Mouse (Mus musculus) G1E (cell line): ENCODE results near the gene Zfp503. TPM values are rescaled to one million over a fixed set of nuclear protein-coding genes. Genes with fewer than 3 reads are reported as not detected.

Experiments
- ATAC-seq: 2 replicates; pipeline ENCODE4 v1.8.0; 2016; ENCODE audit warnings: mild to moderate bottlenecking; ENCODE audit not compliant: insufficient number of reproducible peaks, poor library complexity, low FRiP score, severe bottlenecking; ENCODE audit errors: extremely low read depth
- DNase-seq: peaks from one replicate; pipeline ENCODE4 v3.0.0; 2012; ENCODE audit warnings: low spot score
- H3K27me3 ChIP-seq: 2 replicates; pipeline ENCODE4 v1.6.1; 2012; ENCODE audit warnings: mild to moderate bottlenecking, low read length, inconsistent platforms; ENCODE audit not compliant: insufficient read depth
- H3K36me3 ChIP-seq: replicated peaks from 2 replicates; pipeline ENCODE3; 2012; ENCODE audit warnings: mild to moderate bottlenecking, inconsistent platforms
- H3K4me1 ChIP-seq: 2 replicates; pipeline ENCODE4 v1.6.1; 2012; ENCODE audit warnings: low read depth, low read length, inconsistent platforms, mixed read lengths; ENCODE audit not compliant: insufficient read depth
- H3K4me3 ChIP-seq: 2 replicates; pipeline ENCODE4 v1.5.1; 2012; ENCODE audit warnings: low read depth, mild to moderate bottlenecking, inconsistent platforms, low read length, moderate library complexity, mixed read lengths
- H3K9me3 ChIP-seq: replicated peaks from 2 replicates; pipeline ENCODE4 v1.6.1; 2012; ENCODE audit warnings: inconsistent platforms
- CTCF ChIP-seq: IDR thresholded peaks from 2 replicates; pipeline ENCODE4 v1.5.1; 2012; ENCODE audit warnings: low read depth, low read length, inconsistent platforms, mixed read lengths
- GATA1 ChIP-seq: IDR thresholded peaks from 2 replicates; pipeline ENCODE4 v1.6.1; 2012; ENCODE audit warnings: borderline replicate concordance, low read length, inconsistent platforms, mixed read lengths
- GATA2 ChIP-seq: IDR thresholded peaks from 2 replicates; pipeline ENCODE4 v1.6.1; 2012; ENCODE audit warnings: low read depth, low read length, inconsistent platforms, borderline replicate concordance
- POLR2AphosphoS5 ChIP-seq: IDR thresholded peaks from 2 replicates; pipeline ENCODE4 v1.6.1; 2012; ENCODE audit warnings: low read depth, low read length, inconsistent platforms; ENCODE audit not compliant: insufficient replicate concordance
- TAL1 ChIP-seq: conservative IDR thresholded peaks from 2 replicates; pipeline ENCODE4 v1.6.1; 2012; ENCODE audit warnings: low read depth, low read length, inconsistent platforms, mixed read lengths
- polyA plus RNA-seq: library from polyadenylated mRNA; stranded (reverse); fragments of >175 nt; gene quantifications from 2 replicates; pipeline ENCODE4 v1.2.3, GENCODE M21; 2012
- total RNA-seq, 2 experiments: library from RNA; stranded (forward) in 1 of 2; stranded (reverse) in 1 of 2; fragments of 200-1000 nt in 1 of 2; fragments of >200 nt in 1 of 2; fragmentation: Nextera tagmentation in 1 of 2; gene quantifications; 2 replicates each; pipeline ENCODE4 v1.2.3; 2014 to 2017

Gene Zfp503
- total and polyA plus RNA-seq, 3 experiments = 0.01 TPM; not detected in 2

DNA sequence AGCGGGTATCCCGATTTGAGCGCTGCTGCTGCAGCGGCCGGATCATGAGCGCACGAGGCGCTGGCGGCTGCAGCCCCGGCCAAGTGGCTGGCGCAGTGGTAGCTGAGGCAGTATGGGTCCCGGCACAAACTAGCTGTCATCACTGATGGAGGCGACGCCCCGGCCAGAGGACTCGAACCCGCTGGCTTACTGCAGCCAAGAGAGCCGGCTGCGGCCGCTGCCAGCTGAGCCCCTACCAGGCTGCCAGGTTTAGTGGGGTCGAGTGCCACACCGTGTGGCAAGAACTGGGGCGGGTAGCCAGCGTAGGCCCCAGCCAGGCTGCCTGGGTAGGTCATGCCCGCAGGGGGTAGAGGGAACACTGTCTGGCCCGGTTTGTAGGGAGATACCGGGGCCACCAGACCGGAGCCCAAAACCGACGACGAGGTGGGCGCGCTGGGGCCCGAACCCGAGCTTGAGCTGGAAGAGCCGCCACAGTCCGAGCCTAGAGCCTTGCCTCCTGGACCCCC is 3.9 kb downstream of the Zfp503 start:
- Histone ChIP-seq H3K36me3 (no peaks in the 10 kb centered on the region), H3K27me3 (peaks cover 34% of the 10 kb centered on the region; the same call in 1 of the 2 replicates), H3K4me1 (no peaks in the 10 kb centered on the region), H3K9me3 (peaks cover 45% of the 10 kb centered on the region), H3K4me3 (no peak overlapping the region)
- ATAC-seq = no peak
- no peak for DNase-seq
- TF ChIP-seq CTCF (no peak), GATA2 (no peak), TAL1 (no peak), POLR2AphosphoS5 (no peak), GATA1 (no peak)

DNA sequence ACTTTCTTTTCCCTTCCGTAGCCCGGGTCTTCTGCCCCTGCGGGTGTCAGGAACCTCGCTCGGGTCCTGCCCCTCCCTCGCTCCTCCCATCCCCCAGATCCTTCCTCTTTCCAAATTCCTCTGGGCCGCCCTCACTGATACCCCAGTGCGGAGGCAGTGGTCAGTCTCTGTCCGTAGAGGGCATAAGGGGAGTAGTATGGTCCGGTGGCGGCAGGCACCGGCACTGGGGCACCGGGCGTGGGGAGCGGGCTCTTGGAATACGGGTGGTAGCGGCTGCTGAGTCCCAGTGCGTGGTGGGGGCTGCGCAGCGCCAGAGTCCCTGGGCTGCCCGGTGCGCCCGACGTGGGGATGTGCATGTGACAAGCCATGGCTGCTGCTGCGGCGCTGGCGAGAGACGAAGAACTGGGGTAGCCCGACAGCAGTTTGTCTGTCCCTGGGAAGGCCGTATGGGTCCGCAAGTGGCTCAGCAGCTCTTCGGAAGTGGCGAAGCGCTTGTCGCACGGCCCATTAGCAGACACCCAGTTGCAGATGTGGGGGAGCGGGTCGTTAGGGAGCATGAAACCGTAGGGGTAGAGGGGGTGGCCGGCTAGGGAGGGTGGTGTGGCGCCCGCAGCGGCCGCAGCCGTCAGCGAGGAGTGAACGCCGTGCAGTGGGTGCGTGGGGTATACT is 4.5 kb downstream of the Zfp503 start:
- DNase-seq (no peak), ATAC-seq (no peak)
- Histone ChIP-seq H3K9me3 (peaks cover 45% of the 10 kb centered on the region), H3K36me3 (no peaks in the 10 kb centered on the region), H3K27me3 (peaks cover 32% of the 10 kb centered on the region; the same call in 1 of the 2 replicates), H3K4me1 (no peaks in the 10 kb centered on the region), H3K4me3 (no peak overlapping the region)
- TF ChIP-seq TAL1 = no peak
- TF ChIP-seq CTCF = no peak
- no peak for TF ChIP-seq GATA1
- no peak for TF ChIP-seq POLR2AphosphoS5
- no peak for TF ChIP-seq GATA2

DNA sequence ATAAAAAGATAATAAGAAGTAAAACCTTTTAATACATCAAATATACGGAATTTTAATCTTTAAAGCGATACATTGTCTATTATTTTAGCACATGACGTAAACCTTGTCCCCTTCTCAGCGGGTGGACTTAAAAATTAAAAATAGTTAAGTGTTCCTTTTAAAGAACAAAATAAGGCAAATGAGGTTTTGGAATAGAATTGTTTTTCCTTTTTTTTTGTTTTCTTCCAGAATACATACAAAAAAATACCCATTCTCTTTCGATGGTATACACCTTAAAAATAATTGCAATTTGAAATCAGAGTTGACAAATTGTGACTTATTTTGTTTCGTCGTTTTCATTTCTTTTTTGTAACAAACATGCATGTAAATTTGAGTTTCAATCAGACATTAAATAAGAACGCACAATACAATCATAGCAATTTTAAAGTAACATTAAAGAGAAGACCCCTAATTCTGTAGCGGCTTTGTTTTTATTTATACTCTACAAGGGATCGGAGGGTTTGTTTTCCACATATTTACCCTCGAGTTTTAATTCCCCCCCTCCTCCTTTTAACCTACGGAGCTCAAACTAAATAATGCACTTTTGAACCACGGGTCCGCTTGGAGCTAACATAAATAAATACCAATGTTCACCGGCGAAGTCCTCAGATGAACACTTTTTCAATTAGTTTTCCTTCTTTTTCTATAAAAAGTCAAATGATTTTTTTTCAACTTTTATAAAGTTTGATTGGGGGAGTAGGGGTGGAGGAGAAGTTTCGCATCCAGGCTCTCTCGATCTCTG is 5.3 kb downstream of the Zfp503 start:
- DNase-seq = no peak
- Histone ChIP-seq H3K9me3 (peaks cover 41% of the 10 kb centered on the region), H3K4me3 (no peak overlapping the region), H3K27me3 (peaks cover 32% of the 10 kb centered on the region; the same call in 1 of the 2 replicates), H3K4me1 (no peaks in the 10 kb centered on the region), H3K36me3 (no peaks in the 10 kb centered on the region)
- no peak for TF ChIP-seq GATA1
- TF ChIP-seq GATA2 = no peak
- TF ChIP-seq CTCF = no peak
- TF ChIP-seq POLR2AphosphoS5 = no peak
- TF ChIP-seq TAL1 = no peak
- no peak for ATAC-seq

GRCm38 (mm10) chr14:21983311-21983949 is 6.0 kb downstream of the Zfp503 start:
- no peak for TF ChIP-seq TAL1
- TF ChIP-seq POLR2AphosphoS5 = no peak
- Histone ChIP-seq H3K4me3 (no peak overlapping the region), H3K4me1 (no peaks in the 10 kb centered on the region), H3K36me3 (no peaks in the 10 kb centered on the region), H3K27me3 (peaks cover 32% of the 10 kb centered on the region; the same call in 1 of the 2 replicates), H3K9me3 (peaks cover 35% of the 10 kb centered on the region)
- DNase-seq (no peak), ATAC-seq (no peak)

GRCm38 (mm10) chr14:21982592-21983310 is 6.7 kb downstream of the Zfp503 start:
- no peak for ATAC-seq
- H3K4me3 ChIP-seq = no peak overlapping the region
- no peaks in the 10 kb centered on the region for H3K4me1 ChIP-seq
- TF ChIP-seq GATA2 (no peak), CTCF (no peak), GATA1 (no peak), TAL1 (no peak), POLR2AphosphoS5 (no peak)
- peaks cover 30% of the 10 kb centered on the region for H3K9me3 ChIP-seq
- DNase-seq = no peak
- H3K27me3 ChIP-seq = peaks cover 31% of the 10 kb centered on the region; the same call in 1 of the 2 replicates
- no peaks in the 10 kb centered on the region for H3K36me3 ChIP-seq

- ATAC-seq = no peak
These were observed 7.3 kb downstream of the Zfp503 start for GRCm38 (mm10) chr14:21982096-21982591.

More at GRCm38 (mm10) chr14:21982096-21982591, 7.3 kb downstream of the Zfp503 start:
- H3K27me3 ChIP-seq = peaks cover 29% of the 10 kb centered on the region; the same call in 1 of the 2 replicates
- DNase-seq = no peak
- no peaks in the 10 kb centered on the region for H3K4me1 ChIP-seq
- H3K36me3 ChIP-seq = no peaks in the 10 kb centered on the region
- no peak overlapping the region for H3K4me3 ChIP-seq
- TF ChIP-seq GATA1 (no peak), GATA2 (no peak), CTCF (no peak), TAL1 (no peak), POLR2AphosphoS5 (no peak)
- H3K9me3 ChIP-seq = peaks cover 24% of the 10 kb centered on the region
